Mouse (Mus musculus) olfactory bulb, adult 2 months (tissue): ENCODE results near the gene Tnpo2.

Source experiments
- CTCF ChIP-seq: fragments of 200-500 bp; IDR thresholded peaks from 2 replicates; pipeline ENCODE4 v1.5.1; 2012; ENCODE audit warnings: low read depth, mild to moderate bottlenecking, low read length, moderate library complexity; ENCODE audit not compliant: insufficient read depth
- POLR2A ChIP-seq: fragments of 200-500 bp; IDR thresholded peaks from 2 replicates; pipeline ENCODE4 v1.6.1; 2012; ENCODE audit warnings: mild to moderate bottlenecking, low read depth, low read length, moderate library complexity; ENCODE audit not compliant: insufficient read depth

- TF ChIP-seq POLR2A (no peak), CTCF (peak; percentile 91)
These were observed 46.9 kb upstream of the Tnpo2 start for GRCm38 (mm10) chr8:84989810-84990209.
